Mouse (Mus musculus) right cerebral cortex, postnatal 10 days (tissue): Measurements from ENCODE around the gene Zwilch.
A peak's percentile ranks its signal among the peaks of the same experiment; 100 is the strongest.
"Not testable (repeated sequence)": the region's sequence is repeated elsewhere in the genome, so short reads cannot be mapped to it uniquely, and the experiment has no call there.

Experiments used
- DNase-seq, 2 experiments: peaks; one replicate each; pipeline ENCODE4 v3.0.0; 2021; ENCODE audit warnings: low spot score in 2 of 2

Zwilch gene

GRCm38 (mm10) chr9:64172816-64173665 is at the start of gene Zwilch, which contains the start of gene Rpl4:
Gene Zwilch (minus strand): TSS chr9:64173104.
Gene Rpl4 (plus strand): TSS chr9:64173375.
- DNase-seq = peak; percentile 86 to 88

- DNase-seq = no peak
Measured at GRCm38 (mm10) chr9:64222098-64222497, 49.2 kb upstream of the Zwilch start.

GRCm38 (mm10) chr9:64221480-64221879 is 48.6 kb upstream of the Zwilch start:
- DNase-seq = no peak

- no peak for DNase-seq
Measured at GRCm38 (mm10) chr9:64220603-64221002, 47.7 kb upstream of the Zwilch start.

GRCm38 (mm10) chr9:64219772-64220420 is 47.0 kb upstream of the Zwilch start:
- DNase-seq = no peak

- no peak for DNase-seq
Measured at GRCm38 (mm10) chr9:64219305-64219704, 46.4 kb upstream of the Zwilch start.

DNA sequence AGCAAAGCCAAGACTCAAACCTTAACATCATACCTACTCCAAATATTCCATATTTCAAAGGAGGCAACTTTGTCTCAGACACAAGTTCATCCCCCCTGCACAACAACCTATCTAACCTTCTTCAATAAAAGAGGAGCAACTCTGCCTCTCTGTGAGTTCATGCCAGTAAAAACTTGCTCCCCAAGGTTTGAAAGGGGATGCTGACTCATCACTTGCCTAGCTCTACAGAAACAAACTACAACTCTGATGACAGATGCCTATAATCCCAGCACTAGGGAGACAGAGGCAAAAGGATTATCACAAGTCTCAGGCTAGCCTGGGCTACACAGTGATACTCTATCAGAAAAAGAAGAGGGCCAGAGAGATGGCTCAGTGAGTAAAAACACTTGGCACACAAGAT is 45.0 kb upstream of the Zwilch start:
- no peak for DNase-seq

DNA sequence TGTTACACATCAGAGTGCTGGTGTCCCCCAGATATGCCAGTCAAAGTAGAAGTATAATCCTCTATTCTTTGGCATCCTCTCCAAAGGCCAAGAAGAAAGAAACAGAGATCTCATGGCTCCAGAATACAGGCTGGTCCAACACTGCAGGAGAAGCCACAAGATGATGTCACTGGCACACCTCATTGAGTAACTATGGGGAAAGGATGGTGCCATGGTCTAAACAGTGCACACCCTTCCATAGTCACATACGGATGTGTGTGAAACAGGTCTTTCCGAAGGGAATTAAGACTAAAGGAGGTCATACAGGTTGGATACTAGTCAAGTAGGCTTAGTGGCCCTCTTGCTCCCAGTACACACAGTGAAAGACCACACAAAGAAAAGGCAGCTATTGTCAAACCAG is 43.7 kb upstream of the Zwilch start:
- no peak for DNase-seq

- no peak for DNase-seq
Measured at GRCm38 (mm10) chr9:64216090-64216489, 43.2 kb upstream of the Zwilch start.

DNA sequence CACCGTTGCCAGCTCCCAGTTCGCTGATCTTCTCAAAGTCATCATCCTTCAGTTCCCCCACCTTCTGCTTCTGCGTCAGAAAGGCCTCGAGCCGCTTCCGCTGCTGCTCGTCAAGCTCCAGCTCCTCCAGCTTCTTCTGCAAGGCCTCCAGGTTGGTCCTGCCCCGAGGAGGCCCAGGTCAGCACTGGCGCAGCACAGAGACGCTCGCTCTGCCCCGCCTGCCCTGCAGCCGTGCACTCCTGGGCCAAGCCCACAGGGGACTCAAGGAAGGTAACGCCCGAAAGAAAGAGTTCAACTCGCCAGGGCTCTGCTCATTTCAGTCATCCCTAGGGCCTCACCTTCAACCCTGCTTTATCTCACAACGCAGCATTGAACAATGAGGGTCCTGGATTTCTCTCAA is 41.5 kb upstream of the Zwilch start:
- no peak for DNase-seq

DNA sequence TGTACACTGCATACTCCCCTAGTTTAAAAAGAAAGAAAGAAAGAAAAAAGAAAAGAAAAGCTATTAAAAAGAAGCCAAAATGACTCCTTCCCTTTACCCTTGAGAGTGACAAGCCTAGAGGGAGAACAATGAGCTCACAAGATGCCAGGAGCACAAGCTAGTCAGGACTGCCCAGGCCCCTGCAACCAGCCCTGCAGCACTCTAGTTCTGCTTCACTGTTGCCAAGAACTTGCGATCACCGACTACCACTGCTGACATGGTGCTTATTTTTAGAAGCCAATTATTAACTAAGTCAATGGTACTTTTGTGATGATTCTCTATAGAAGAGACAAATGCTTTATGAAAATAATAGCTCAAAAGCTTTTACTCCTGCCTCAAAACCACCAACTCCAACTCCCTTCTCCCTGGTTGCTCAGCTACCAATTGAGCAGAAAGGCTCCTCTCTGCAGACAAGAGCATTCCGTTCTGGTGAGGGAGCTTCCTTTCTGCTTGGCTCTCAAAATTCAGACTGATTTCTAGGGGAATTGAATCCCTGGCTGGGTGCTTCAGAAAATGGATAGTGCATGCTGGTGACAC is 34.7 kb upstream of the Zwilch start:
- peak in 1 of 2 experiments; percentile 32 for DNase-seq

DNA sequence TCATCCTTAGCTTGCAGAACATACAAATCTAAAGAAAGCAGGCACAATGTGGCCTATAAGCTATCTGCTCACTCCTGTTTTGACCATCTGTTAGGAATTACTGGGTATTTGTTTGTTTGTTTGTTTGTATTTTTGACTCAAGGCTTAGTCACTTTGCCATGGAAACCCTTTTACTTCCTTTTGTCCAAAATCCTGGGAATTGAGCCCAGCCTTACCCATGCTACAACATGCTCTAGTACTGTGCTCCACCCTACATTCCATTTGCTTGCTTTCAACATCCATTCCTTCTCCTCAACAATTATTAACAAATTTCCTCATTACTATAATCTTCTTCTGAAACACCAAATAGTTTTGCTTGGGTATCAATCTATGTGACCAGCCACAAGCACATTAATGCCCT is 30.0 kb upstream of the Zwilch start:
- DNase-seq = no peak

- DNase-seq = no peak
Measured at GRCm38 (mm10) chr9:64202331-64202730, 29.4 kb upstream of the Zwilch start.

DNA sequence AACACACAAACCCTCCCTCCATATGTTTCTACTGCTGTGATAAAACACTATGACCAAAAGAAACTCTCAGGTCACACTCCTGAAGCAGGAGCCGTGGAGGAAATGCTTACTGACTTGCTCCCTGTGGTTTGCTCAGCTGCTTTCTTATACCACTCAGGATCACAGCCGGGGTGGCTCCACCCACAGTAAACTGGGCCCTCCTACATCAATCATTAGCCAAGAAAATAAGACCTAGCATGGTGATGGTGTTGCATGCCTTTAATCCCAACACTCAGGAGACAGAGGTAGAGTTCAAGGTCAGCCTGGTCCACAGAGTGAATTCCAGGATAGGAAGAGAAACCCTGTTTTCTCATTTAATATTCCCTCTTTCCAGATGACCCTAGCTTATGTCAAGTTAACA is 27.0 kb upstream of the Zwilch start:
- DNase-seq = no peak

GRCm38 (mm10) chr9:64198763-64199418 is 26.0 kb upstream of the Zwilch start:
- DNase-seq = not testable (repeated sequence)

- no peak for DNase-seq
Measured at GRCm38 (mm10) chr9:64198068-64198762, 25.3 kb upstream of the Zwilch start.

- no peak for DNase-seq
Measured at GRCm38 (mm10) chr9:64197524-64197923, 24.6 kb upstream of the Zwilch start.

GRCm38 (mm10) chr9:64195554-64195953 is 22.6 kb upstream of the Zwilch start:
- DNase-seq = peak; percentile 66 to 71

DNA sequence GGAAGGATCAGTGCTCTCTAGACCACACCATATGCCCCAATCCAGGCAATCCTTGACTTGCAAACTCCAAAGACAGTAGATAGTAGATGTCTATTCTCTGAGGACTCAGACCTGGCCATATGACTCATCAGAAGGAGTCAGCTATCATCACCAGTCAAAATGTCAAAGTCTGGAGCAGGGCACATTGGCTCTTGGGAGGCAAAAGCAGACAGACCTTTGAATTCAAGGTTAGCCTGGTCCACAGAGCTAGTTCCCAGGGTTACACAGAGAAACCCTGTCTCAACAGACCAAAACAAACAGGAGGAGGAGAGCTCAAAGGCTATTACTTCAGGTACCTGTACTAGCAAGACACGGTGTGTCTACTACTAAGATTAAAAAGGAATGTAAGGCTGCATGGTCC is 21.0 kb upstream of the Zwilch start:
- DNase-seq = no peak

- no peak for DNase-seq
Measured at GRCm38 (mm10) chr9:64184166-64184840, 11.4 kb upstream of the Zwilch start.

GRCm38 (mm10) chr9:64183295-64183694 is 10.4 kb upstream of the Zwilch start:
- DNase-seq = not testable (repeated sequence)
